Mouse (Mus musculus) lung, postnatal 0 days (tissue): ENCODE results near the gene Phlda2. TPM values are rescaled to one million over a fixed set of nuclear protein-coding genes. Genes with fewer than 3 reads are reported as not detected.

Experiments used
- ATAC-seq: fragments of 200-750 bp; cut with Nextera tagmentation; 2 replicates; pipeline ENCODE4 v1.8.0; 2017; ENCODE audit warnings: moderate library complexity
- DNase-seq: peaks from one replicate; pipeline ENCODE4 v3.0.0-alpha.2; 2016; ENCODE audit warnings: low spot score
- H3K27ac ChIP-seq: fragments of 300-500 bp; sonication (generic); 2 replicates; pipeline ENCODE4 v1.5.1; 2014; ENCODE audit warnings: antibody characterized with exemption, mild to moderate bottlenecking, low read length, mixed read lengths
- H3K27me3 ChIP-seq: fragments of 300-500 bp; sonication (generic); replicated peaks from 2 replicates; pipeline ENCODE4 v1.6.1; 2014; ENCODE audit warnings: low read length, mixed read lengths; ENCODE audit not compliant: insufficient read depth
- H3K36me3 ChIP-seq: fragments of 300-500 bp; sonication (generic); 2 replicates; pipeline ENCODE4 v1.6.1; 2014; ENCODE audit warnings: low read length, mixed read lengths; ENCODE audit not compliant: insufficient read depth
- H3K4me1 ChIP-seq: fragments of 300-500 bp; sonication (generic); 2 replicates; pipeline ENCODE4 v1.6.1; 2014; ENCODE audit warnings: antibody characterized with exemption, low read depth, low read length, mixed read lengths; ENCODE audit not compliant: insufficient read depth
- H3K4me2 ChIP-seq: fragments of 300-500 bp; sonication (generic); replicated peaks from 2 replicates; pipeline ENCODE4 v1.6.1; 2014; ENCODE audit warnings: low read depth, mild to moderate bottlenecking, low read length, moderate library complexity, mixed read lengths
- H3K4me3 ChIP-seq: fragments of 300-500 bp; sonication (generic); 2 replicates; pipeline ENCODE4 v1.5.1; 2014; ENCODE audit warnings: low read depth, low read length
- H3K9ac ChIP-seq: fragments of 300-500 bp; sonication (generic); replicated peaks from 2 replicates; pipeline ENCODE4 v1.6.1; 2014; ENCODE audit warnings: low read depth, mild to moderate bottlenecking
- H3K9me3 ChIP-seq: fragments of 300-500 bp; sonication (generic); 2 replicates; pipeline ENCODE4 v1.6.1; 2016; ENCODE audit warnings: low read length, mixed read lengths
- CTCF ChIP-seq: IDR thresholded peaks from 2 replicates; pipeline ENCODE4 v1.5.1; 2016; ENCODE audit warnings: antibody characterized with exemption, mild to moderate bottlenecking
- EP300 ChIP-seq: IDR thresholded peaks from 2 replicates; pipeline ENCODE4 v1.6.1; 2016; ENCODE audit warnings: antibody characterized with exemption, mild to moderate bottlenecking, control low read depth
- WGBS: fragments of 180-500 bp; shearing (Covaris S2); extraction: QIAGEN DNeasy Blood & Tissue Kit; methylation state at CpG from one replicate; pipeline ENCODE4 v1.1.7; 2014; 5-methylcytosine and 5-hydroxymethylcytosine counted together
- polyA plus RNA-seq: library from polyadenylated mRNA; unstranded; fragments of >200 nt; fragmentation: Nextera tagmentation; extraction: Ambion mirVana; gene quantifications from 2 replicates; pipeline ENCODE4 v1.2.1, GENCODE M21; 2015

Phlda2 gene
- polyA plus RNA-seq, 1 experiment from 2014 or later: 3.2 TPM

DNA sequence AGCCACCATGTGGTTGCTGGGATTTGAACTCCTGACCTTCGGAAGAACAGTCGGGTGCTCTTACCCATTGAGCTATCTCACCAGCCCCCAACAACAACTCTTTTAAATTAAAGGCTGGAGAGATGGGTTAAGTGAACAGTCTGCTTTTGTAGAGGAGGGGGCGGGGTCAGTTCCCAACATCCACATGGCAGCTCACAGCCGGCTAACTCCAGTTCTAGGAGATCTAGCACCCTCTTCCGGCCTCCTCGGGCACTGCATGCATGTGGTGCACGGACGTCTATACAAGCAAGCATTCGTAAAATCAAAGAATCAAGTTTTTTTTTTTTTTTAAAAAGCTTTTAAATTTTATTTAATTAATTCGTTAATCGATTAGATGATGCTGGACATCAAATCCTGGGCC, 2.9 kb upstream of the Phlda2 start:
- Histone ChIP-seq H3K4me3 (no peak overlapping the region), H3K9ac (no peak overlapping the region), H3K36me3 (no peaks in the 10 kb centered on the region), H3K27ac (no peak overlapping the region), H3K4me1 (no peaks in the 10 kb centered on the region), H3K9me3 (no peaks in the 10 kb centered on the region), H3K27me3 (0 out of 2 replicates have a peak, but pooled peaks cover 15% of the 10 kb centered on the region), H3K4me2 (no peak overlapping the region)
- 31% methylated on average over 11 of the region's 11 CpGs for WGBS
- ATAC-seq (no peak), DNase-seq (peak; percentile 72)
- TF ChIP-seq CTCF (peak; percentile 71), EP300 (no peak)

DNA sequence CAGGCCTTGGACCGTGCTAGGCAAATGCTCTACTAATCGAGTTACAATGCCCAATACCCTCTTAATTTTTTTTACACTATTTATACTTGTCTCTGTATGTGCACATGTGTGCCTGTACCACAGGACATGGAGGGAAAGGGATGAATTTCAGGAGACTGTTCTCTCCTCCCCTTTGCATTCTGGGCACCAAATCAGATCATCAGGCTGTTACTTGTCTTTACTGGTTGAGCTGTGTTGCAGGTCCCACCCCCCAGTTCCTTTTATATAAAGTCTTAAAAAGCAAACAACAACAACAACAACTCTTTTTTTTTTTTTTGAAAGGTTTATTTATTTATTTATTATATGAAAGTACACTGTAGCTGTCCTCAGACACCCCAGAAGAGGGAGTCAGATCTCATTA, 2.5 kb upstream of the Phlda2 start:
- WGBS: 87% methylated on average over 2 of the region's 2 CpGs
- no peaks in the 10 kb centered on the region for H3K4me1 ChIP-seq
- H3K27ac ChIP-seq: no peak overlapping the region
- no peak for ATAC-seq
- no peaks in the 10 kb centered on the region for H3K9me3 ChIP-seq
- DNase-seq: no peak
- H3K27me3 ChIP-seq: 0 out of 2 replicates have a peak, but pooled peaks cover 17% of the 10 kb centered on the region
- no peaks in the 10 kb centered on the region for H3K36me3 ChIP-seq
- no peak overlapping the region for H3K9ac ChIP-seq
- no peak overlapping the region for H3K4me2 ChIP-seq
- TF ChIP-seq CTCF (no peak), EP300 (no peak)
- no peak overlapping the region for H3K4me3 ChIP-seq

DNA sequence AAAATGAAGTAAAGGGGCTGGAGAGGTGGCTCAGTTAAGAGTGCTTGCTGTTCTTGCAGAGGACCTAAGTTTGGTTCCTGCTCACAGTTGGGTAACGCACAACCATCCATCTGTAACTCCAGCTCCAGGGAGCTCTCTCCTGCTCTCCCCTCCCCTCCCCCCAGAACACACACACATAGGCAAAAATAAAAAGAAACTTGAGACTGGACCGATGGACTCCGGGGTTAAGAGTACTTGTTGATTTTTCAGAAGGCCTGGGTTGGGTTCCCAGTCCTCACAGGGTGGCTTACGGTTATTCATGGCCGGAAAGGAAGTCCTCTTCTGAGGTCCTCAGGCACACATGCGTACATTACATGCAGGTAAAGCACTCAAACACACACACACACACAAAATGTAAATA, 976 bp upstream of the Phlda2 start:
- Histone ChIP-seq H3K9me3 (no peaks in the 10 kb centered on the region), H3K4me1 (no peaks in the 10 kb centered on the region), H3K27ac (no peak overlapping the region), H3K4me2 (no peak overlapping the region), H3K27me3 (0 out of 2 replicates have a peak, but pooled peaks cover 17% of the 10 kb centered on the region), H3K36me3 (no peaks in the 10 kb centered on the region), H3K9ac (no peak overlapping the region), H3K4me3 (no peak overlapping the region)
- ATAC-seq (no peak), DNase-seq (no peak)
- 63% methylated on average over 6 of the region's 6 CpGs for WGBS
- TF ChIP-seq CTCF: no peak
- no peak for TF ChIP-seq EP300

DNA sequence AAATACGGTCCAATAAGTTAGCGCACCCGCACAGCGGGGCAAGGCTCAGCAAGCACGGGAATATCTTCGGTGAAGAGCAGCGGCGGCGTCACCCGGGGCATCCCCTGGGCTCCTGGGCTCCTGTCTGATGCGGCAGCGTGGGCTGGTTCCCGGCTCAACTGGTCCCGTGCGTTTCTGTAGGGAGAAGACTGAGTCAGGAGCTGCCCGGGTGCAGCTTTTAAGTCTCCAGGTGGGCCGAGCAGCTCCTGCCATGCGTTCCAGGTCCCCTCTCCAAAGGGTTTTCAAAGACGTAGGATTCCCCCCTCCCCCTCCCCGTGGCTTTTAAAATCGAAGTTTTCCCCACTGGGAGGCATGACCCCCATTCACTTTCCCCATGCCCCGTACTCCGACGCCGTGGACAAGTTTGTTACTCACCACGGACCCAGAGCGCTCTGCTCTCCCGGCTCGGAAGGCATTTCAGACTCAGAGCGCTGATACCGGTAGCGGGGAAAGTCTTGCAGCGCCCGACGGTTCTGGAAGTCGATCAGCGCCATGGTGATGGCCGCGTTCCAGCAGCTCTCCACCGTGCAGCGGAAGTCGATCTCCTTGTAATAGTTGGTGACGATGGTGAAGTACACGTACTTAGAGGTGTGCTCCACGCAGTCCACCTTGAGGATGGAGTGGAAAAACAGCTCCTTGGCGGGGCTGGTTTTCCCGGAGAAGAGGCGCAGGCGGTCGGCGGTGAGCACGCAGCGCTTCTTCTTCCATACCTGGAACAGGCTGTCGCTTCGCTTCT, 1.1 kb downstream of the Phlda2 start:
- Histone ChIP-seq H3K4me1 (no peaks in the 10 kb centered on the region), H3K9me3 (no peaks in the 10 kb centered on the region), H3K4me3 (peak overlapping the region; percentile 41), H3K27me3 (0 out of 2 replicates have a peak, but pooled peaks cover 17% of the 10 kb centered on the region), H3K36me3 (no peaks in the 10 kb centered on the region), H3K27ac (no peak overlapping the region), H3K9ac (peak overlapping the region; percentile 26; the same call in 1 of the 2 replicates), H3K4me2 (peak overlapping the region; percentile 78)
- DNase-seq (peak; percentile 60), ATAC-seq (peak; percentile 64)
- no peak for TF ChIP-seq EP300
- no peak for TF ChIP-seq CTCF
- WGBS: 2% methylated on average over 55 of the region's 55 CpGs

- ATAC-seq (no peak), DNase-seq (peak; percentile 20)
- Histone ChIP-seq H3K4me1 (no peaks in the 10 kb centered on the region), H3K36me3 (no peaks in the 10 kb centered on the region), H3K9ac (no peak overlapping the region), H3K27me3 (0 out of 2 replicates have a peak, but pooled peaks cover 17% of the 10 kb centered on the region), H3K27ac (no peak overlapping the region), H3K4me3 (no peak overlapping the region), H3K4me2 (no peak overlapping the region), H3K9me3 (no peaks in the 10 kb centered on the region)
- TF ChIP-seq EP300 (no peak), CTCF (no peak)
- 52% methylated on average over 2 of the region's 2 CpGs for WGBS
Observed at GRCm38 (mm10) chr7:143500912-143501311, 2.0 kb downstream of the Phlda2 start.

DNA sequence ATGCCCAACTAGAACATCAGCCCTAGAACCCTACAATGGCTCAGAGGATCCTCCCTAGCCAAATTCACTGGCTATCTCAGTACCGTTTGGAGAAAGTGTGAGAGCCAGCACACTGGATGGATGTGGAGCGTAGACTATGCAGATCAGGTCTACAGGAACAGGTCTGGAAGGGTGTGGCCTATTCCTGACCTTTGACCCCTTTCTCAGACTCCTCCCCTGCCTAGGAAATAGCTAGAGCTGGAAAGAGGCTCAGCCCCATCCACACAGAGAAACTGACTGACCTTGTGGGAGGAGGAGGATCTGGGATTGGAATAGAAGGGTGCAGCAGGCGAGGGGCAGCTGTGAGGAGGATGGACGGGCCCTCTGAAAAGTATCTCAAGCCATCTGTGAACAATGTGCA, 4.4 kb downstream of the Phlda2 start:
- Histone ChIP-seq H3K36me3 (no peaks in the 10 kb centered on the region), H3K4me3 (no peak overlapping the region), H3K27me3 (0 out of 2 replicates have a peak, but pooled peaks cover 14% of the 10 kb centered on the region), H3K4me2 (no peak overlapping the region), H3K9me3 (no peaks in the 10 kb centered on the region), H3K27ac (no peak overlapping the region), H3K9ac (no peak overlapping the region), H3K4me1 (no peaks in the 10 kb centered on the region)
- DNase-seq (no peak), ATAC-seq (no peak)
- 87% methylated on average over 4 of the region's 4 CpGs for WGBS
- no peak for TF ChIP-seq EP300
- no peak for TF ChIP-seq CTCF
